Mouse (Mus musculus): ENCODE results near the gene Maneal.

The Maneal gene

DNA sequence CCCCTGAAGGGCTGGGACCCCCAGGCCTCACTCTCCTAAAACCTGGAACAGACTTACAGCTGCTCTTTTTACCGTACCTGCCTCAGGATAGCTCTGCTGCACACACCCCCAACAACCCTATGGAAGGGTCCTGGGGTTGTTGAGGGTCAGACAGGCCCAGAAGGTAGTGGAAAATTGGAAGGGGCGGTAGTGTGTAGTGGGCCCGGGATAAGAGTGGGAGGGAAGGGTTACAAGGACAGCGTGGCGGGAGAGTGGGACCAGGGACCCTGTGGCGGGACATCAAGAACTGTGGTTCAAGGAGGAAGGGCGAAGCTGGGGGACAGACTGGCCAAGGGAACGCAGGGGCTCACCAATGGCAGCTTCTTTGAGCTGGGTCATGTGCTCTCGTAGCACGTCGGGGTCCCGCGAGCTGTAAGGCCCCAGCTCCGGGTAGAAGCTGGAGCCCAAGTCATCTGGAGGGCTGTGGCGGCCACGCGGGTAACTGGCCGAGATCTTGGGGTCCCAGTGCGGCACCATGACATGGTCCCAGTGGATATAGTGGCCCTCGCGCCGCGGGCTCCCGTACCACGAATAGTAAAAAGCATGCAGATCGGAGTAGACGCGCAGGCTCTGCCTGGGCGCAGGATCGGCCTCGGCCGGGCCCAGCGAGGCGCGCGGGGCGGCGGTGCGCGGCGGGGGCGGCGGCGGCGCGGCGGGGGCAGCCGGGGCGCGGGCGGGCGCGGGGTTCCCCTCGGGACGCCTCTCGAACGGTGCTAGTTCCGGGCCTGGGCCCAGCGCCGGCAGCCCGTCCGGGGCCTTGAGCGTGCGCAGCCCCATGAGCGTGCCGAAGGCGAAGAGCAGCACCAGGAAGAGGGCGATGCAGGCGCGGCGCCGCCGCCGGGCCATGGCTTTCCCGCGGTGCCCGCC, at the start of gene Maneal:
Gene Maneal, minus strand, starts transcription at position 889 of the 906 bp plus-strand sequence.
- DNase-seq (ENCODE audit: low read depth, low spot score) = no peak

DNA sequence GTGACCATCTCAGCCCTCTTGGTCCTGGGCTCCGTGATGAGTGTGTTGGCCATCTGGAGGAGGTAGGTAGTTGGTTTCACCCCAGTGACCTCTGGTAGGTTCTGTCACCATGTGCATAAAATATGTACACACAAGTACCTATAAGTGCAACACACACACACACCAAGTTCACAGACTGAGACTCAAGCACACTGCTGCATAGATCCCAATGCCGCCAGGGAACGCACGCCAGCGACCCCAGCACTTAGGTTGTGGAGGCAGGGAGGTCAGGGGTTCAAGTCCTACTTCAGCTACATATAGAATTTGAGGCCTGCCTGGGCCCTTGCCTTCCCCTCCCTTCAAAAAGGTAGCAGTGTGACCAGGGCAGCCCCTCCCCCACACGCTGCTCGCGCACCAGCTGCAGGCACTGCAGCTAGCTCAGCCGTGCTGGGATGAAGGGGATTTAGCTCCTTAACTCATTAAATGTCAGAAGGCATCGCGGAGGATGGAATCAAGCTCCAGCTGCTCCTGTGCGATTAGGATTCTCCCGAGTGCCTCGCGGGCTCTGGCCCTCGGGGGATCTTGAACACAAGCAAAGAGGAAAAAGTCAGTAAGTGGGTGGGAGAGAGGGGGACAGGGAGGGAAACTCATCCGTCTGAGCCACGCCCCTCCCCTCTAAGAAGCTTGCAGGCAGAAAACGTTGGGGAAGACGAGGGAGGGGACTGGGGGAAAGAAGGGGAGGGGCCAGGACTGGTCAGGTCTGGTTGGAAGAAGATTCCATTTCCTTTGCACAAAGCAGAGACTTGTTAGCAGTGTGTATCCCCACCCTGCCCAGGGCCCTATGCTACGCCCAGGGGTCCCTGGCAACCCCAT, 44.2 kb upstream of the Maneal start:
- DNase-seq (ENCODE audit: low read depth, low spot score) = peak; percentile 26

DNA sequence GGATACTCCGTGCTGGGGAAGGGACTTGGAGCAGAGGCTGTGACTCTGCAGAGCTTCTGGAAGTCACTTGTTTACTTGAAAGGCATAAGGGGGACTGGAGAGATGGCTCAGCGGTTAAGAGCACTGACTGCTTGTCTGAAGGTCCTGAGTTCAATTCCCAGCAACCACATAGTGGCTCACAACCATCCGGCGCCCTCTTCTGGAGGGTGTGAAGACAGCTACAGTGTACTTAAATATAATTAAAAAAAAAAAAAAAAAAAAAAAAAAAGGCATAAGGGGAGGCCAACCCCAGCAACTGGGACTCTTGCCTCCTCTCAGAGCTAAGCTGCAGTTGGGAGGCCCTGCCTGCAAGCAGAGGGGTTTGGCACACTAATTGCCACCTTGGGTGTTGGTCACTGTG, 43.4 kb upstream of the Maneal start:
- DNase-seq (ENCODE audit: low read depth, low spot score) = no peak

GRCm38 (mm10) chr4:124899906-124900305, 37.9 kb upstream of the Maneal start:
- no peak for DNase-seq (ENCODE audit: low read depth, low spot score)

- DNase-seq (ENCODE audit: low read depth, low spot score) = no peak
Measured at GRCm38 (mm10) chr4:124898428-124898827, 36.5 kb upstream of the Maneal start.

GRCm38 (mm10) chr4:124894508-124895428, 32.8 kb upstream of the Maneal start:
- peak; percentile 32 for DNase-seq (ENCODE audit: low read depth, low spot score)

DNA sequence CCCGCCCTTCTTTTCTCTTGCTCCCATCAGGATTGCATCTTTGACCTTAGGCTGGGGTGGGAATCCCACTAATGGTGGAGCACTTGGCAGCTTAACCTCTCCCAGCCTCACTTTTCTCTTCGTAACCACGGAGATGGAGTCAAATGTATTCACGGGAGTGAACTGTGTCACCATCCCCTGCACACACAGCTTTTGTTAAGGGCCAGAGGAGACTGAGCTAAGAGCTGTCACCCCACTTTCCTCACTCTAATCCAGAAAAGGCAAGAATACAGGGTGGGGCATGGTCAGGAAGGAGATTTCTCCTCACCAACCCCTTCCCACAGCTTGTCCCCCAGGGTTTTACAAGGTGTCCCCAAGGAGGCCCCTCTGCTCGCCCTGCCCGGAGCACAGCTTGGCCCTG, 31.8 kb upstream of the Maneal start:
- no peak for DNase-seq (ENCODE audit: low read depth, low spot score)

- DNase-seq (ENCODE audit: low read depth, low spot score) = no peak
Measured at GRCm38 (mm10) chr4:124890831-124891230, 28.9 kb upstream of the Maneal start.

DNA sequence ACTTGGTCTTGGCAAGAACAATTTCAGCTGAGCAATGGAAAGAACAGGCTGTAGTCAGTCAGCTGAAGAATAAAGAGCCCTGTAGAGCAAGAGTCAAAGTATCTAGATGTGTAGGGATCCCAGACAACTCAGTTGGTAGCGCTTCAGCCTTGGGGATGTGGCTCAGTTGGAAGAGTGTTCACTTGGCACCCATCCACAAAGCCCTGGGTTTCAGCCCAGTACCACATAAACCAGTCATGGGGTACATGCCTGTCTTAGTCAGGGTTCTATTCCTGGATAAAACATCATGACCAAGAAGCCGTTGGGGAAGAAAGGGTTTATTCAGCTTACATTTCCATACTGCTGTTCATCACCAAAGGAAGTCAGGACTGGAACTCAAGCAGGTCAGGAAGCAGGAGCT, 28.0 kb upstream of the Maneal start:
- DNase-seq (ENCODE audit: low read depth, low spot score) = no peak

GRCm38 (mm10) chr4:124888702-124889101, 26.7 kb upstream of the Maneal start:
- no peak for DNase-seq (ENCODE audit: low read depth, low spot score)

- DNase-seq (ENCODE audit: low read depth, low spot score) = no peak
Measured at GRCm38 (mm10) chr4:124882151-124882729, 20.3 kb upstream of the Maneal start.

DNA sequence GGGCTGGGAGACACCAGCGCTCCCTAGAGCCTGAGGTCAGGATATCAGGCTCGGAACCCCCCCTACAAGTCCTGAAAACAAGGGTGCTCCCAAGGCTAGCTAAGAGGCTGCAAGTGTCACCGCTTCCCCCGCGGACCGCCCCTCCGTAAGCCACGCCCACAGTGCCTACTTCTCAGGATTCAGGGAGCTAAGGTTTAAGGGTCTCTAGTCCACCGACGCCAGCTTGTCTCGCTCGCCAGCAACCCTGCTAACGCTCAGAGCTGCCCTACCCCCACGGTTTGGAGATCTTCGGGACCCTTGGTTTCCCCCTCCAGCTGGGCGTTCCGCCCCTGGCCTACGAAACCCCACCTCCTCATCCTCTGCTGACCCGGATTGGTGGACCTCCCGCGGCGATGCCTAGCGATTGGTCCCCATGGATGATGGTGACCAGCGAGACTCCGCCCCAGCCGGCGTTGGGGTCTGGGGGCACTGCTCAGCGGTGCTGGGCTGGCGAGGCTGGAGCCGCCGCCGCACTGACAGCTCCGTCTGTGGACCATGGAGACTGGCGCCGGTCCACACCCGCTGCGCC, 19.5 kb upstream of the Maneal start:
- DNase-seq (ENCODE audit: low read depth, low spot score) = peak; percentile 89

- DNase-seq (ENCODE audit: low read depth, low spot score) = no peak
Measured at GRCm38 (mm10) chr4:124880599-124880998, 18.6 kb upstream of the Maneal start, which contains the start of gene Epha10. Gene Epha10, plus strand, starts transcription at chr4:124880899.

DNA sequence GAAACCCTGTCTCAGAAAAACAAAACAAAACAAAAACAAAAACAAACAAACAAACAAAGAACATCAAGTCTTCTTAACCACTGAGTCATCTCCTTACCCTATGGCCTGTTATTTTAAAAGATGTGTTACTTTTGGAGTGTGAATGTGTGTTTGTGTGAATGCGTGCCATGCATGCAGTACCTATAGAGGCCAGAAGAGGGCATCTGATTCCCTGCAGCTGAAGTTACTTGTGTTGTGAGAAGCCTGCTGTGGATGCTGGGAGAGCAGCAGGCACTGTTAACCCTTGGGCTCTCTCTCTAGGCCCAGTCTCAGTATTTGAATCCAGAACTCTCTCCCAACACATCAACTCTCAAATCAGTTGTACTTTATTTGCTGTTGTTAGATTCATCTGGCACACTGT, 10.7 kb upstream of the Maneal start:
- no peak for DNase-seq (ENCODE audit: low read depth, low spot score)

GRCm38 (mm10) chr4:124860446-124860845, 1.5 kb downstream of the Maneal start:
- no peak for DNase-seq (ENCODE audit: low read depth, low spot score)

DNA sequence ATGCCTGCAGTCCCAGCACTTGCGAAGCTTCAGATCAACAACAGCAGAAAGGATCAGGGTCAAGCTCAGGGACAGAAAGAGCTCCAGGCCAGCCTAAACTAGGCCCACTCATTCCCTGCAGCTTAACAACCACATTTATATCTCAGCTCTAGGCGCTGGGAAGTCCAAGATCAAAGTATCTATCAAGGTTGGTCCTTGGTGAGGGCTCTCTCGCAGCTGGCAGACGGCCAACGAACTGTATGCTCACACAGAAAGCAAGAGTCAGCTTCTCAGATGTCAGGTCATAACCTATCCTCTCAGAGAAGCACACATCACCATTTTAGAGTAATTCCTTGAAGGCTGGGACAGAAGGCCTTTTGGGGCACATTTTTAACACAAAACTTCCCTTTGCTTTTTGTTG, 3.6 kb downstream of the Maneal start:
- DNase-seq (ENCODE audit: low read depth, low spot score) = no peak

- no peak for DNase-seq (ENCODE audit: low read depth, low spot score)
Measured at GRCm38 (mm10) chr4:124856294-124856693, 5.7 kb downstream of the Maneal start.

DNA sequence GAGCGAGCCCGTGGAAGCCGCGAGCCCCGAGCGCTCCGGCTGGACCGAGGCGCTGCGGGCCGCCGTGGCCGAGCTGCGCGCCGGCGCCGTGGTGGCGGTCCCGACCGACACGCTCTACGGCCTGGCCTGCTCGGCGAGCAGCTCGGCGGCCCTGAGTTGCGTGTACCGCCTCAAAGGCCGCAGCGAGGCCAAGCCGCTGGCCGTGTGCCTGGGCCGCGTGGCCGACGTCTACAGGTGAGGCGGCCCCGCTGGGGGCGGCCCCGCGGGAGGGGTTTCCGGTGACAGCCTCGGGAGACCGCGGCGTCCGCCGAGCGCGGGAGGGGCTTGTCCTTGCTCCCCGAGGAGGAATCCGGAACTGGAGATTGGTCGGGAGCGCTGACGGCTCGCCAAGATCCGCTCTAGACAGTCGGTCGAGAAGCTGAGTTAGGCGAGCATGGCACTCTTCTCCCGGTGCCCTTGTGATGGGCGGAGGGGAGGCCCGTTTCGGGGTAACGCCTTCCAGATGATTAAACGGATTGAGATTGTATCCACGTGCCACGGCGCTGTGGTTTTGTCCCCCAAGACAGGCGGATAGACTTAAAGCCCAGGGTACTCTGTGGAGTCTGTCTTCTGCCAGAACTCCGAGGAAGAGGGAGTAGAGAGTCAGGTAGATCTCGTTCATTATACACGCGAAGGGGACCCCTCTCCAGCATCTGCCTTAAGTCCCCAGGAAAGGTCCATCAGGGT, 10.9 kb downstream of the Maneal start, which contains the start of gene 1110065P20Rik:
Gene 1110065P20Rik, minus strand, starts transcription at position 264 of the 726 bp plus-strand sequence.
- DNase-seq (ENCODE audit: low read depth, low spot score) = no peak

DNA sequence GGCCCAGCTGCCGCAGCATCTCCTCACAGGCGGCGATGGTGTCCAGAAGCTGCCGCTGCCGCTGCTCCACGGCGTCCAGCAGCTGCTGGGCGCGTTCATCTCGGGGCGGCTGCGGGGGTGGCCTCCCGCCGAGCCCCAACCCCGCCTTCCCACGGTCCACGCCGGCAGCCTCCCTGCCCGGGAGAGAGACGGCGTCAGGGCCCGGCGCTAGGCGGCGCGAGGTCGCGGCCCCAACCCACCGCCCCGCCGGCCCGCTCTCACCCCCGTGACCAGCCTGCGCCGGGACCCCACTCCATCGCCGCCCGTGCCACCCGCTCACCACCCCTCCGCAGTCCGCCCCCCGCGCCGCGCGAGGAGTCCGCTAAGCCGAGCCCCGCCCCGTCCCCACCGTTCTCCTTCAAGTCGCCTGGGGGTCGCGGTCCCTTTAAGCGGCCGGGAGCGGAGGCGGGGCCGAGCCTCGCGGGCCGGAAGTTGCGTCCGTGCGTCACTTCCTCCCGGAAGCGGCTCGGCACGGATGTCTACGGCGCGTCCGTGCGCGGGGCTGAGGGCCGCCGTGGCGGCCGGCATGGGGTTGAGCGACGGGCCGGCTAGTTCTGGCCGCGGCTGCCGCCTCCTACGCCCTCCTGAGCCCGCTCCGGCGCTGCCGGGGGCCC, 11.6 kb downstream of the Maneal start, which contains the start of gene Yrdc:
Gene Yrdc, plus strand, starts transcription at position 419 of the 653 bp plus-strand sequence.
- DNase-seq (ENCODE audit: low read depth, low spot score) = peak; percentile 89

Data from brain, embryonic 18.5 days (tissue).